Mouse (Mus musculus) stomach, embryonic 15.5 days (tissue): ENCODE results near the gene Ptrh1. TPM values are rescaled to one million over a fixed set of nuclear protein-coding genes. Genes with fewer than 3 reads are reported as not detected.

Experiments
- ATAC-seq: fragments of 200-750 bp; cut with Nextera tagmentation; 2 replicates; pipeline ENCODE4 v1.8.0; 2017; ENCODE audit warnings: low read depth, moderate number of reproducible peaks, moderate TSS enrichment; ENCODE audit not compliant: insufficient read depth, low FRiP score
- H3K27ac ChIP-seq: fragments of 300-500 bp; sonication (generic); 2 replicates; pipeline ENCODE4 v1.5.1; 2015; ENCODE audit warnings: mild to moderate bottlenecking, inconsistent platforms
- H3K27me3 ChIP-seq: fragments of 300-500 bp; sonication (generic); replicated peaks from 2 replicates; pipeline ENCODE4 v1.6.1; 2015; ENCODE audit warnings: inconsistent platforms
- H3K36me3 ChIP-seq: fragments of 300-500 bp; sonication (generic); 2 replicates; pipeline ENCODE4 v1.6.1; 2015; ENCODE audit warnings: inconsistent platforms
- H3K4me1 ChIP-seq: fragments of 300-500 bp; sonication (generic); 2 replicates; pipeline ENCODE4 v1.6.1; 2015; ENCODE audit warnings: inconsistent platforms
- H3K4me2 ChIP-seq: fragments of 300-500 bp; sonication (generic); 2 replicates; pipeline ENCODE4 v1.6.1; 2015; ENCODE audit warnings: mild to moderate bottlenecking, inconsistent platforms
- H3K4me3 ChIP-seq: fragments of 300-500 bp; sonication (generic); replicated peaks from 2 replicates; pipeline ENCODE4 v1.5.1; 2015; ENCODE audit warnings: inconsistent platforms
- H3K9ac ChIP-seq: fragments of 300-500 bp; sonication (generic); 2 replicates; pipeline ENCODE4 v1.6.1; 2015; ENCODE audit warnings: inconsistent platforms
- H3K9me3 ChIP-seq: fragments of 300-500 bp; sonication (generic); 2 replicates; pipeline ENCODE4 v1.6.1; 2016; ENCODE audit warnings: inconsistent platforms
- WGBS: fragments of 180-500 bp; shearing (Covaris S2); methylation state at CpG from one replicate; pipeline ENCODE4 v1.1.7; 2015; 5-methylcytosine and 5-hydroxymethylcytosine counted together
- polyA plus RNA-seq: library from polyadenylated mRNA; unstranded; fragments of >200 nt; fragmentation: Nextera tagmentation; extraction: Ambion mirVana; gene quantifications from 2 replicates; pipeline ENCODE4 v1.2.1, GENCODE M21; 2015

The Ptrh1 gene
- polyA plus RNA-seq, 1 experiment from 2014 or later = 4.4 TPM

DNA sequence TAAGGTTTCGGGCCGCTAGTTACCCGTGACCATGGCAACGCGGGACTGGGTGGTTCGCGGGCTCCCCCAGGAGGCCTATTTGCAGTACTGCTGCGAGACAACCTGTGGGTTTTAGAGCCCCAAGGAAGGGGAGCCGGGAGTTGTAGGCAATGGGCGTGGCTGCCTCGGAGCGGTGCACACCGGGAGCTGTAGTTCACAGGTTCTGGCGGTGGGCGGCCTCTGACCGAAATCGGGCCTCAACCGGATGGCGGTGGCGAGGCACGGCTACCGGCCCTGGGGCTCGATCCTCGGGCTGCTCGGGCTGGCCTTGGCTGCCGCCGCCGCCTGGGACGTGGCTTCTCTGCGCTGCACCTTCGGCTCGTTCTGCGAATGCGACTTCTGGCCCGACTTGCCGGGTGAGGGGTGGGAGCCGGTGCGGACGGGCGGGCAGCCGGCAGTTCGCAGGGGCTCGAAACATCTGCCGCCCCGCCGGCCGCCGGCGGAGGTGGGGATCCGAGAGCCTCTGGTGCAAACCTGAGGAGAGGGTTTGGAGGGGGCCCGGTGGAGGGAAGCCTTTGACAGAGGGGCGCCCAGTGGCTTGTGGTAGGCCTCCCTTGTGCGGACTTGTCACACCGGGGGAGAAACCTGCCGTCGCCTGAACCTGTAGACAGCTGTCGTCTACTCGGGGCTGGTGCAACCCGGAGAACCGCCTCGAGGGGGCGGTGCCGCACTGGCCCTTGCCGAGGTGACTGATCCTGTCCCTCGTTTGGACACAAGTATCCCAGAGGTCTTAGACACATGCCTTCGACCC is 18.3 kb upstream of the Ptrh1 start, which contains the start of gene Tor2a:
Gene Tor2a (plus strand): TSS at position 179 of the 790 bp plus-strand sequence.
- peak within 1 kb of the TSS; percentile 62 for H3K4me2 ChIP-seq
- no peaks in the 10 kb centered on the region for H3K9me3 ChIP-seq
- ATAC-seq = peak; percentile 95
- no peaks in the 10 kb centered on the region for H3K27me3 ChIP-seq
- peaks cover 18% of the 10 kb centered on the region for H3K36me3 ChIP-seq
- WGBS = under 1% methylated on average over 66 of the region's 66 CpGs
- peak within 1 kb of the TSS; percentile 92 for H3K27ac ChIP-seq
- peak within 1 kb of the TSS; percentile 81 for H3K9ac ChIP-seq
- H3K4me1 ChIP-seq = no peaks in the 10 kb centered on the region; the same call in 1 of the 2 replicates
- peak within 1 kb of the TSS; percentile 87 for H3K4me3 ChIP-seq

DNA sequence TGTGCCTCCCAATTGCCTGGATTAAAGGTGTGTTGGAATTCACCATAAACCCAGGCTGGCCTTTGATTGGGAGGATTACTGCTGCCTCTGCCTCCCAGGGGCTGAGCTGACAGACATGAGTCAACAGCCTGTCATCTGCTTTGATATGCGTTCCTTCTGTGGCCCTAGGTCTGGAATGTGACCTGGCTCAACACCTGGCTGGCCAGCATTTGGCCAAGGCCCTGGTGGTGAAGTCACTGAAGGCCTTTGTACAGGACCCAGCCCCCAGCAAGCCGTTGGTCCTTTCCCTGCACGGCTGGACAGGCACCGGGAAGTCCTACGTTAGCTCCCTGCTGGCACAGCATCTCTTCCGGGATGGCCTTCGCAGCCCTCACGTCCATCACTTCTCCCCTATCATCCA is 17.1 kb upstream of the Ptrh1 start:
- Histone ChIP-seq H3K4me2 (no peak overlapping the region), H3K9me3 (no peaks in the 10 kb centered on the region), H3K36me3 (peaks cover 11% of the 10 kb centered on the region), H3K4me1 (no peaks in the 10 kb centered on the region; the same call in 1 of the 2 replicates), H3K4me3 (no peak overlapping the region), H3K9ac (no peak overlapping the region), H3K27ac (no peak overlapping the region), H3K27me3 (no peaks in the 10 kb centered on the region)
- 64% methylated on average over 8 of the region's 8 CpGs for WGBS
- ATAC-seq = no peak

DNA sequence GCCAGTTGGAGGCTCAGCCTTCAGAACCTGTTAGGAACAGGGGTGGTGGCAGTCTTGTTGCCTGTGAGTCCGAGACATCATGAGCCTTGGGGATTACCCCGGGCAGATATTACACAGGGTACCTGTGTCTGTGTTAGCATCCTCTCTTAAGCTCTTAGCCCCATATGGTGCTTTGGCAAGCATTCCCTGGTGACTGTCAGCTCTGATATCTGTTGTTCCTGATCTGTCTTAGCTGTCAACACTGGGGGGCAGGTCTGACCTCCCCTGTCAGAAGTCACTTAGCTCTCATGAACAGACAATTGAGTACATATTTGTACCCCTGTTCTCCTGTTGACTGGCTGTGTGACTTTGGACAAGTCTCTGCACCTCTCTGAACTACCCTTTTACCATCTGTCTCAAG is 16.6 kb upstream of the Ptrh1 start:
- Histone ChIP-seq H3K4me3 (no peak overlapping the region), H3K27ac (no peak overlapping the region), H3K9ac (no peak overlapping the region), H3K4me2 (no peak overlapping the region), H3K36me3 (peaks cover 11% of the 10 kb centered on the region), H3K9me3 (no peaks in the 10 kb centered on the region), H3K27me3 (no peaks in the 10 kb centered on the region), H3K4me1 (no peaks in the 10 kb centered on the region; the same call in 1 of the 2 replicates)
- WGBS = 89% methylated on average over 2 of the region's 2 CpGs
- no peak for ATAC-seq

DNA sequence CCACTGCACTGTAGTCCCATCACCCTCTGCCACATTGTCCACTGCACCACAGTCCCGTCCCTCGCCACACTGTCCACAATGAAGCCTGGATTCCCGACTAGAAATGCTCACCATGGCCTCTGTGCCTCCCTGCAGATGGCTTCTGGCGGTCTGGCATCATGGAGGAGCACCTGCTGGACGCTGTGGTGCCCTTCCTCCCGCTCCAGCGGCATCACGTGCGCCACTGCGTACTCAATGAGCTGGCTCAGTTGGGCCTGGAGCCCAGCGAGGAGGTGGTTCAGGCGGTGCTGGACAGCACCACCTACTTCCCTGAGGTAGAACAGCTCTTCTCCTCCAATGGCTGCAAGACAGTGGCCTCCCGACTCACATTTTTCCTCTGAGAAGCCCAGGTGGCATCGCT is 14.2 kb upstream of the Ptrh1 start:
- Histone ChIP-seq H3K27me3 (no peaks in the 10 kb centered on the region), H3K9ac (no peak overlapping the region), H3K4me1 (no peaks in the 10 kb centered on the region; the same call in 1 of the 2 replicates), H3K4me3 (no peak overlapping the region), H3K9me3 (no peaks in the 10 kb centered on the region), H3K4me2 (no peak overlapping the region), H3K27ac (no peak overlapping the region), H3K36me3 (peaks cover 4% of the 10 kb centered on the region)
- ATAC-seq = no peak
- WGBS = 87% methylated on average over 14 of the region's 14 CpGs

- Histone ChIP-seq H3K4me2 (no peak overlapping the region), H3K36me3 (peaks cover 4% of the 10 kb centered on the region), H3K4me3 (no peak overlapping the region), H3K27me3 (no peaks in the 10 kb centered on the region), H3K9me3 (no peaks in the 10 kb centered on the region), H3K4me1 (no peaks in the 10 kb centered on the region; the same call in 1 of the 2 replicates), H3K9ac (no peak overlapping the region), H3K27ac (no peak overlapping the region)
- 82% methylated on average over 4 of the region's 4 CpGs for WGBS
- no peak for ATAC-seq
Measured at GRCm38 (mm10) chr2:32761859-32762258, 13.7 kb upstream of the Ptrh1 start.

- 75% methylated on average over 3 of the region's 3 CpGs for WGBS
- H3K4me2 ChIP-seq = no peak overlapping the region
Measured at GRCm38 (mm10) chr2:32763353-32763752, 12.2 kb upstream of the Ptrh1 start.

DNA sequence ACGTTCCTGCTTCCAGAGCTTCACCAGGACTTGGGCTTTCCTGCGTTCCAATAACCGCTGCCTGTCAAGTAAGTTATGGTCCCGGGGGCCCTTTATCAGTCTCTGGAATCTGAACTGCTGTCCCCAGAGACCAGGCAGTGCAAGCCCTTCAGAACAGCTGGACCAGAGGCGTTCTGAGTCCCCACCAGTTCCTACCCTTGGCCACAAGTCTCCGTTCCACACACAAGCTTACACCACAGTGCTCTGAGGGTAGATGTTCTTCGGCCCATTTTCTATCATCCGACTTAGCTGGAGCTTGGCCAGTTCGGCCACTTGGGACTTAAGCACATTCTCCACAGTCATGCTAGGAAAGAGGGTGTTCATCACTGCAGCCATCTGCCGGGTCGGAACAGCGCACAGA is 8.3 kb upstream of the Ptrh1 start:
- no peak for ATAC-seq
- peaks cover 3% of the 10 kb centered on the region; the same call in 1 of the 2 replicates for H3K4me1 ChIP-seq
- H3K27me3 ChIP-seq = no peaks in the 10 kb centered on the region
- H3K36me3 ChIP-seq = no peaks in the 10 kb centered on the region
- no peak overlapping the region for H3K9ac ChIP-seq
- no peak overlapping the region for H3K4me3 ChIP-seq
- H3K9me3 ChIP-seq = no peaks in the 10 kb centered on the region
- no peak overlapping the region for H3K27ac ChIP-seq
- 76% methylated on average over 12 of the region's 12 CpGs for WGBS
- H3K4me2 ChIP-seq = no peak overlapping the region

More at GRCm38 (mm10) chr2:32763353-32763752, 12.2 kb upstream of the Ptrh1 start:
- Histone ChIP-seq H3K9me3 (no peaks in the 10 kb centered on the region), H3K4me1 (no peaks in the 10 kb centered on the region), H3K27ac (no peak overlapping the region), H3K4me3 (no peak overlapping the region), H3K9ac (no peak overlapping the region), H3K27me3 (no peaks in the 10 kb centered on the region), H3K36me3 (peaks cover 4% of the 10 kb centered on the region)
- no peak for ATAC-seq

DNA sequence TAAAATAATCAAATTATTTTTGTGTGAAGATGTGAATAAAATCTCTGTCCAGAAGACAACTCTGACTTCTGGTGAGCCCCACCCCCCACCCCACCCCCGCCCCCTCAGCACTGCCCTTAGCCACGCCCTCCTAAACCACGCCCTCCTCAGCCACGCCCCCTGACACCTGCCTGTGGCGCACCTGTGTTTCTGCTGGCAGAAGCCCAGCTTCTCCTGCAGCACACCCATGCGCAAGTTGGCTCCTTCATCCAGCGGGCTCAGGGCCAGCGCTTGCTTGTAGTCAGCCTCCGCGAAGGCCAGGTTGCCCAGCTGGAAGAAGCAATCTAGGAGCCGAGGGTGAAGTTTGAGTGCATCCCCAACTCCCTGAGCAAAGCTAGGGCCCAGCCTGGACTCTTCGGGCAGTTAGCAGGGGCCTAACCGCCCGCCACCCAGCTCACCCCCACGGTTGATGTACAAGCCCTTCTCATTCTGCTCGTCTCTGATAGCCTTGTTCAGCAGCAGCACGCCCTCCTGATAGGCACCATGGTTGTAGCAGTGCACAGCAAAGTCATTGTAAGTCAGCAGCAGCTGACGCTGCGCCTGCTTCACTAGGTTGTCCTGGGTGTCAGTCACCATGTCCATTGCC is 6.8 kb upstream of the Ptrh1 start:
- H3K27me3 ChIP-seq = no peaks in the 10 kb centered on the region
- no peak overlapping the region for H3K9ac ChIP-seq
- ATAC-seq = no peak
- peaks cover 3% of the 10 kb centered on the region; the same call in 1 of the 2 replicates for H3K4me1 ChIP-seq
- H3K4me2 ChIP-seq = no peak overlapping the region
- WGBS = 46% methylated on average over 19 of the region's 19 CpGs
- no peaks in the 10 kb centered on the region for H3K36me3 ChIP-seq
- no peaks in the 10 kb centered on the region for H3K9me3 ChIP-seq
- H3K27ac ChIP-seq = no peak overlapping the region
- H3K4me3 ChIP-seq = no peak overlapping the region

- 82% methylated on average over 5 of the region's 5 CpGs for WGBS
- H3K36me3 ChIP-seq = no peaks in the 10 kb centered on the region
Measured at GRCm38 (mm10) chr2:32769327-32770085, 6.1 kb upstream of the Ptrh1 start.

DNA sequence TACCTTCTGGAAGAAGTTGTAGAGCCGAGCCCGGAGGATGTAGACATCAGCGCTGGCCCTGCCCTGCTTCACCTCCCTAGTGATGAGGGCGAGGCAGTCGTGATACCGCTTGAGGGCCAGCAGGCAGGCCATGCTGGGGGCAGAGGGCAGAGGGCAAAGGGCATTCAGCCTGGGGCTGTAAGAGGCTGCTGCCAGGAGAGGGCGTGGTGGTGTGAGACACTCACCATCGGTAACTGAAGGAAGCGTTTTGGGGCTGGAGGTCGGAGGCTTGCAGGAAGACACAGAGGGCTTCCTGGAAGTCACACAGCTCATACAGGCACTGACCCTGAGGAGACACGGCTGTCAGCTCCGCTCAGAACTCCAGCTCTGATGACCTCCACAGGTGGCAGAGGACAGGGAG is 3.7 kb upstream of the Ptrh1 start:
- 26% methylated on average over 12 of the region's 12 CpGs for WGBS
- Histone ChIP-seq H3K9ac (no peak overlapping the region), H3K36me3 (no peaks in the 10 kb centered on the region), H3K4me1 (peaks cover 14% of the 10 kb centered on the region), H3K4me3 (no peak overlapping the region), H3K4me2 (no peak overlapping the region), H3K27ac (no peak overlapping the region), H3K27me3 (no peaks in the 10 kb centered on the region), H3K9me3 (no peaks in the 10 kb centered on the region)
- ATAC-seq = no peak

More at GRCm38 (mm10) chr2:32769327-32770085, 6.1 kb upstream of the Ptrh1 start:
- no peak for ATAC-seq
- Histone ChIP-seq H3K9me3 (no peaks in the 10 kb centered on the region), H3K27me3 (no peaks in the 10 kb centered on the region), H3K4me3 (no peak overlapping the region), H3K27ac (no peak overlapping the region), H3K4me1 (peaks cover 3% of the 10 kb centered on the region; the same call in 1 of the 2 replicates), H3K9ac (no peak overlapping the region), H3K4me2 (no peak overlapping the region)

DNA sequence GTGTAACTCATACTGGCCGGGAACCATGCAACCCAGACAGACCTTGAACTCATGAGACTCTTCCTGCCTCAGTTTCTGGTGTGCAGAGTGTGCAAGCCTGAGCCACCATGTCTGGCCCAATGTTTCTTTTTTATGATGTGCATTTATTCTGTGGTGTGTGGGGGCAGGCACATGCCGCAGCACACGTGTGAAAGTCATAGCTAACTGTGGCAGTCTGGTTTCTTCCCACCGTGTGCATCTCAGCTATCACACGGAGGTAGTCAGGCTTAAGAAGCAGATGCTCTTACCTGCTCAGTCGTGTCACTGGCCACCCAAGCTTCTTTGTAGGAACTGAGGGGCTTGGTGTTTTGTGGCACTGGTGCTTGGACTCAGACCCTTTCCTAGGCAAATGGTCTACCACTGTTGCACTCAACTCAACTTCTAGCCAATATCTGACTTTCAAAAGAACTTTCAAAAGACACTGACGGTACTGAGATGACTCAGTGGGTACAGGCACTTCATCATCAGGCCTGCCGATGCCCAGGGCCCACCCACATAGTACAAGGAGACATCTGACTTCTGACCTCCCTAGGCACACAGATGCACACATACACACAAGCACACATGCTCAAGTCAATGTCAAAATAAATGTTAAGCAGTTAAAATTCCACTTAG is 2.8 kb upstream of the Ptrh1 start:
- Histone ChIP-seq H3K27me3 (no peaks in the 10 kb centered on the region), H3K36me3 (no peaks in the 10 kb centered on the region), H3K4me1 (peaks cover 14% of the 10 kb centered on the region), H3K4me2 (no peak overlapping the region), H3K4me3 (no peak overlapping the region), H3K9me3 (no peaks in the 10 kb centered on the region), H3K27ac (no peak overlapping the region), H3K9ac (no peak overlapping the region)
- ATAC-seq = no peak
- WGBS = 76% methylated on average over 8 of the region's 8 CpGs
